Mouse (Mus musculus) cortical plate, adult 2 months (tissue): ENCODE measurements around the gene Cul4a. TPM values are rescaled to one million over a fixed set of nuclear protein-coding genes. Genes with fewer than 3 reads are reported as not detected.
A peak's percentile ranks its signal among the peaks of the same experiment; 100 is the strongest.

Experiments used
- H3K27ac ChIP-seq: fragments of 200-500 bp; 2 replicates; pipeline ENCODE4 v1.5.1; 2012; ENCODE audit warnings: low read length, control low read depth, inconsistent platforms; ENCODE audit not compliant: insufficient read depth
- H3K4me1 ChIP-seq: fragments of 200-500 bp; 2 replicates; pipeline ENCODE4 v1.6.1; 2011; ENCODE audit warnings: low read length; ENCODE audit not compliant: control insufficient read depth, insufficient read depth
- H3K4me3 ChIP-seq: fragments of 200-500 bp; 2 replicates; pipeline ENCODE4 v1.5.1; 2011; ENCODE audit warnings: mild to moderate bottlenecking, low read length, control low read depth; ENCODE audit not compliant: insufficient read depth
- CTCF ChIP-seq: fragments of 200-500 bp; IDR thresholded peaks from 2 replicates; pipeline ENCODE4 v1.5.1; 2011; ENCODE audit warnings: mild to moderate bottlenecking, control low read depth, low read length; ENCODE audit not compliant: insufficient read depth; ENCODE audit errors: extremely low read depth
- POLR2A ChIP-seq: fragments of 200-500 bp; IDR thresholded peaks from 2 replicates; pipeline ENCODE4 v1.6.1; 2011; ENCODE audit warnings: mild to moderate bottlenecking, low read length, control low read depth; ENCODE audit not compliant: insufficient read depth; ENCODE audit errors: extremely low read depth
- polyA plus RNA-seq: library from polyadenylated mRNA; depleted of rRNA; stranded (reverse); fragments of >200 nt; gene quantifications from 2 replicates; pipeline ENCODE4 v1.2.3, GENCODE M21; 2012

Gene Cul4a
- polyA plus RNA-seq, 1 experiment: 46.9 TPM

DNA sequence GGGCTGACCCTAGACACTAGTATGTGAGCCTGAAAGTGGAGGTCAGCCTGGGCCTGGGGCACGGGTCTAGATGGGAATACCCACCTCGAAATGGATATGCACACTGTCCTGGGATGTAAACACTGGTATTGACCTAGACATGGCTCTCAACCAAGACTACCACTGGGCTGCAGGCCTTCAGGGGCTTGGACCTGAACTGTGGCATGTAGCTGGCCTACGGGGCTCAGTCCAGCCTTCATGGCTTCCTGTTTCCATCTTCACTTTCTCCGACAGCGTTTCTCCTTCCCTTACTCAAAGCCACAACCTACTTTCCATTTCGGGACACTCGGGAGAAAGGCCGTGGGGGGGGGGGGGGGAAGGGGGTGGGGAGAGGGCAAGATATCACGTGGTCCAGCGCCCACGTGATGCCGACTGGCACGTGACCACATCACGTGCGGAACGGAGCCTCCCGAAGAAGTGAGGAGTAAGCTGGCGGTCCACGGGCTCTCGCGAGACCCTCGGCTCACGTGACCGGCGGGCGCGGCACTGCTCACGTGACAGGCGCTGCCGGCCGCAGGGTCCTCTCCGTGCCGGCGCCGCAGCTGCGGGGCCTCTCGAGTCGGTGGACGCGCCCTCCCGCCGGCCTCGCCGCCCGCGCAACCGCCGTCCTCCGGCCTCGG lies 53.4 kb downstream of the Cul4a start, which contains the start of gene Lamp1:
Lamp1 (plus strand) TSS at position 444 of the 659 bp plus-strand sequence.
- TF ChIP-seq POLR2A: peak; percentile 50; the same call in 1 of the 2 replicates
- TF ChIP-seq CTCF: no peak
- H3K27ac ChIP-seq: peak within 1 kb of the TSS; percentile 66
- H3K4me3 ChIP-seq: peak within 1 kb of the TSS; percentile 97
- peaks cover 6% of the 10 kb centered on the region for H3K4me1 ChIP-seq

DNA sequence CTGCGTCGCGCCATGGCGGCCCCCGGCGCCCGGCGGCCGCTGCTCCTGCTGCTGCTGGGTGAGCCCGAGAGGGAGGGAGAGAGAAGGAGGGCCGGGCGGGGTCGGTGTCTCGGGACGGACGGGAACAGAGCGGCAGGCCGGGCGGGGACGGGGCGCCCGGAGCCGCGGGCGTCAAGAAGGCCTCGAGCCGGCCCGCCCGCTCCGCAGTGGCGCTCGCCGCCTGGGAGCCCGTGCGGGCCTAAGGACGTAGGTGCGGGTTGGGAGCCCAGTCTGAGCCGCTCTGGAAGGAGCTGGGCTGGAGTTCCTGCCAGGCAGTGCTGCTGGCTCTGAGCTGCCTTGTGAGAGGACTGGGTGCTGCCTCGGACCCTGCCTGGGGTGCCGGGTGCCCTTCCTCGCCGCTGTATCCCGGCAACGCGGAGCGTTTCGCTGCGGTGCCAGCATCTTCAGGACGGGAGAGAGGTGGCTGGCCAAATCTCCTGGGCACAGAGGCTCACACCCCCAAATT lies 54.0 kb downstream of the Cul4a start:
- peaks cover 6% of the 10 kb centered on the region for H3K4me1 ChIP-seq
- peak overlapping the region; percentile 97 for H3K4me3 ChIP-seq
- TF ChIP-seq POLR2A (no peak), CTCF (no peak)
- peak overlapping the region; percentile 17; the same call in 1 of the 2 replicates for H3K27ac ChIP-seq

DNA sequence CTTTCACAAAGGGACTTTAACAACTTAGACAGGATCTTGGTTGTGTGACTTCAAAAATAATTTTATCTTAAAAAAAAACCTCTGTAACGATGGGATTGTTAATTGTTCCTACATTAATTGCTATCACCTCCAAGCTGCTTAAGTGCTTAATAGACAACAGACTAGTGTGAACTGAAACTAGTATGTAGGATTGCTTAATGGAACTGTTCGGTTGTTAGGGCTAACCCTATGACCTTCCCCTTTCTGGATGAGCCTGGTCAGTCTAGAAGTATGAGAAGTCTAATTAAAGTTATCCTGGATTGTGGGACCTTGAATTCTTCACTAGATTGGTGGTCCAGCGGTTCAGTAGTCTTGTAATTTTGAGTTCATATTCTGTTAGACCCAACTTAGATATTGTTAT lies 55.3 kb downstream of the Cul4a start:
- Histone ChIP-seq H3K27ac (no peak overlapping the region), H3K4me1 (peaks cover 6% of the 10 kb centered on the region), H3K4me3 (peak overlapping the region; percentile 97; the same call in 1 of the 2 replicates)
- TF ChIP-seq POLR2A: no peak
- no peak for TF ChIP-seq CTCF

DNA sequence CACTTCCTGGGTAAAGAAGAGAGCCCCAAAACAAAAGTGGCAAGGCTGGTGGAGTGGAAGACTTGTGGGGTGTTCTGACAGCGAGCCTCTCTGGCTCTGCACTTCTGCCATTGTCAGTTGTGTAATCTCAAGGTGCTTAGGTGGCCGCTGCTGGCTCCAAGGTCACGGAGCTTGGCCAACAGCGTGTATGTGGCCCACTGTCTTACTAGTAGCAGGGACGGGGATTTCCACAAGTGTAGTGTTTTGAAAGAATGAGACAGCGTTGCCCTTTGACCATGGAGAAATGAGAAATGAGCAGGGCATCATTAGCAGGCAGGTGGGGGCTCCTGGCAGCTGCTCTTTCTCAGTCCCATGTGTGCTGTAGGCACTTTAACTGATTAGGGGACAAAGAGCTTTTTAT lies 56.7 kb downstream of the Cul4a start:
- H3K4me1 ChIP-seq: peaks cover 6% of the 10 kb centered on the region
- H3K27ac ChIP-seq: no peak overlapping the region
- TF ChIP-seq CTCF (no peak), POLR2A (no peak)
- H3K4me3 ChIP-seq: no peak overlapping the region

DNA sequence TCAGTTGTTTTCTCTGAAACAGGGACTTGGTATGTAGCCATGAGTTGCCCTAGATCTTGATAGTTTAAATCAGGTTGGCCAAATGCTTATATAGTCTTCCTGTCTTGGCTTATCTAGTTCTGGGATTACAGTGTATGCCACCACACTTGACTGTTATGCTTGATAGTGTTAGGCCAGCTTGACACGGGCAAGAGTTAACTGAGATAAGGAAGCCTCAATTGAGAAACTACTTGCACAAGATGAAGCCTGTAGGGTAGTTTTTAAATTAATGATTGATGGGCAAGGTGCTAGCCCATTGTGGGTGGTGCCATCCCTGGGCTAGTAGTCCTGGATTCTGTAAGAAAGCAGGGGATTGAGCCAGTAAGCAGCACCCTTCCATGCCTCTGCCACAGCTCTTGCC lies 58.1 kb downstream of the Cul4a start:
- H3K4me1 ChIP-seq: peaks cover 5% of the 10 kb centered on the region
- no peak for TF ChIP-seq CTCF
- TF ChIP-seq POLR2A: no peak
- H3K27ac ChIP-seq: no peak overlapping the region
- H3K4me3 ChIP-seq: no peak overlapping the region

DNA sequence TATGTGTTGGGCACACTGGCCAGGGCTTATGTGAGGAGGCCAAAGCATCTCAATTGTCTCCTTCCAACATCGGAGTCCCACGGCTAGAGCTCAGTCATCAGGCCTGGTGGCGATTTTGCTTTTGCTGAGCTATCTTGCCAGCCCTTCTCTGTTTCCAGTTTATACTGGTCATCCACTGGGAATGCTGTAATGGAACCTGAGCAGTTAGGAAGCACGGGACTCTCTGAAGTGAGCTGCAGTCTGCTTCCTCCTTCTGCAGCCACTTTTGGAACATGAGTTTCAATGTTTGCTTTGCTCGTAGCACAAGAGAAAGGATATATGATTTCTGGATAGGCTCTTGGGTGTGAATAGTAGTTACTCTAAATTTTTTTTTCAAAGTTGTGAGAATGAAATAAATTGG lies 58.9 kb downstream of the Cul4a start:
- H3K4me1 ChIP-seq: peaks cover 3% of the 10 kb centered on the region; the same call in 1 of the 2 replicates
- no peak for TF ChIP-seq CTCF
- no peak for TF ChIP-seq POLR2A
- no peak overlapping the region for H3K27ac ChIP-seq
- H3K4me3 ChIP-seq: no peak overlapping the region

DNA sequence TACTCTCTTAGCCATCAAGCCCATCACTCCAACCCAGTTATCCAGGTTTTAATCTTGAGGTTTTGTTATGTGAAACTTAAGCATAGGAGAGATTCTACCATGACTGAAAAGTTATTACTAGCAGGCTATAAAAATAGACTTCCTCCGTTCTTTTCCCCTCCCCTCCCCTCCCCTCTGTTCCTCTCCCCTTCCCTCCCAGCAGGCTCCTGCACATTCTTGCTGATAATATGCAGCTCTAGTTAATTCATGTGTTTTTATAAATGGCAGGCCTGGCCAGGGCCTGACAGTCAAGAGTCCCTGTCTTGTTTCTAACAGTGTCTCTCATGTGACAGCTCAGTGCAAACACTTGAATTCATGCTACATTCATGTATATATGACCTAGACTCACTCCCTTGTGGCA lies 65.1 kb downstream of the Cul4a start:
- no peak for TF ChIP-seq POLR2A
- no peak for TF ChIP-seq CTCF
- H3K4me1 ChIP-seq: no peaks in the 10 kb centered on the region
- no peak overlapping the region for H3K27ac ChIP-seq
- H3K4me3 ChIP-seq: no peak overlapping the region

DNA sequence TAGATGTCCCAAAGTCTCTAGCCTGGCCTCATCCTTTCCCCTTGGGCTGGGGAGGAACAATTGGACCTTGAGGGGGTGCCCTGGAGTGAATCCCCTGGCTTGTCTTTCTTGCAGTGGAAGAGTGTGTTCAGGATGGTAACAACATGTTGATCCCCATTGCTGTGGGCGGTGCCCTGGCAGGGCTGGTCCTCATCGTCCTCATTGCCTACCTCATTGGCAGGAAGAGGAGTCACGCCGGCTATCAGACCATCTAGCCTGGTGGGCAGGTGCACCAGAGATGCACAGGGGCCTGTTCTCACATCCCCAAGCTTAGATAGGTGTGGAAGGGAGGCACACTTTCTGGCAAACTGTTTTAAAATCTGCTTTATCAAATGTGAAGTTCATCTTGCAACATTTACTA lies 68.9 kb downstream of the Cul4a start:
- H3K4me1 ChIP-seq: no peaks in the 10 kb centered on the region
- no peak overlapping the region for H3K4me3 ChIP-seq
- no peak for TF ChIP-seq POLR2A
- TF ChIP-seq CTCF: no peak
- H3K27ac ChIP-seq: no peak overlapping the region

DNA sequence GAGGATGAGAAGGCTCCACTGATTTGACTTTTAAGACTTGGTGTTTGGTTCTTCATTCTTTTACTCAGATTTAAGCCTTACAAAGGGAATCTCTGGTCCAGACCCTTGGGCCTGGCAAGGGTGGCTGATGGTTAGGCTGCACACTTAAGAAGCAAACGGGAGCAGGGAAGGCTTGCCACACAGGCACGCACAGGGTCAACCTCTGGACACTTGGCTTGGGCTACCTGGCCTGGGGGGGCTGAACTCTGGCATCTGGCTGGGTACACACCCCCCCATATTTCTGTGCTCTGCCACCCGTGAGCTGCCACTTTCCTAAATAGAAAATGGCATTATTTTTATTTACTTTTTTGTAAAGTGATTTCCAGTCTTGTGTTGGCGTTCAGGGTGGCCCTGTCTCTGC lies 69.4 kb downstream of the Cul4a start:
- no peak overlapping the region for H3K4me3 ChIP-seq
- TF ChIP-seq CTCF (no peak), POLR2A (no peak)
- H3K27ac ChIP-seq: no peak overlapping the region
- no peaks in the 10 kb centered on the region for H3K4me1 ChIP-seq

DNA sequence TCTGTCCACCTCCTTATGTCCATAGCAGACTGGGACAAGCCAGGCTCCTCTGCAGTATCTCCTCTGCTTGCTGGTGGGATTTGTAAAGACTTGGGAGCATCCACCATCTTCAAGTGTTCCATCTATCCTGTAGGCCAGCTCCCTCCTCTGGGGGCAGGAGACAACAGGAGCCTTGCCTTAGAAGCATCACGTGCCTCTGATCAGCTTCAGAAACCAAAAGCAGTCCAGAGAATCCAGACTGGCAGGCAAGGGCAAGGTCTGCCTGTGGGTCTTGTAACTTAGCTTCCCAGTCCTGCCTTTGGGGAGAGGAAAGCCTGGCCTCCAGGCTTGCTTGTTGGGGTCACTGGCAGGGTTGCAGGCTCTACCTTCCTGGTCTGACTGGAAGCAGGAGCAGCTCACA lies 70.2 kb downstream of the Cul4a start:
- Histone ChIP-seq H3K4me1 (no peaks in the 10 kb centered on the region), H3K4me3 (no peak overlapping the region), H3K27ac (no peak overlapping the region)
- no peak for TF ChIP-seq POLR2A
- TF ChIP-seq CTCF: no peak
